Mouse (Mus musculus): ENCODE measurements around the gene Selenow. TPM values are rescaled to one million over a fixed set of nuclear protein-coding genes. Genes with fewer than 3 reads are reported as not detected.
A peak's percentile ranks its signal among the peaks of the same experiment; 100 is the strongest.

The Selenow gene
- polyA plus RNA-seq, 1 experiment from 2014 or later: 1,414 TPM

- Histone ChIP-seq H3K4me1 (peaks cover 4% of the 10 kb centered on the region; the same call in 1 of the 2 replicates), H3K9ac (no peak overlapping the region), H3K36me3 (replicated peaks) (peaks cover 63% of the 10 kb centered on the region), H3K27me3 (replicated peaks) (no peaks in the 10 kb centered on the region), H3K9me3 (no peaks in the 10 kb centered on the region), H3K4me2 (no peak overlapping the region), H3K4me3 (no peak overlapping the region), H3K27ac (no peak overlapping the region)
- no peak for ATAC-seq (replicated peaks)
- WGBS: 90% methylated on average over 3 of the region's 3 CpGs
Measured at GRCm38 (mm10) chr7:15938621-15939020, 16.4 kb upstream of the Selenow start.

- Histone ChIP-seq H3K27me3 (replicated peaks) (no peaks in the 10 kb centered on the region), H3K4me2 (no peak overlapping the region), H3K9ac (no peak overlapping the region), H3K9me3 (no peaks in the 10 kb centered on the region), H3K36me3 (replicated peaks) (peaks cover 59% of the 10 kb centered on the region), H3K27ac (no peak overlapping the region), H3K4me3 (no peak overlapping the region), H3K4me1 (no peaks in the 10 kb centered on the region)
- ATAC-seq (replicated peaks): no peak
- 93% methylated on average over 5 of the region's 5 CpGs for WGBS
Measured at GRCm38 (mm10) chr7:15937491-15937890, 15.3 kb upstream of the Selenow start.

- Histone ChIP-seq H3K4me1 (no peaks in the 10 kb centered on the region), H3K36me3 (replicated peaks) (peaks cover 26% of the 10 kb centered on the region), H3K27me3 (replicated peaks) (no peaks in the 10 kb centered on the region), H3K9me3 (no peaks in the 10 kb centered on the region), H3K4me3 (no peak overlapping the region), H3K4me2 (no peak overlapping the region), H3K27ac (no peak overlapping the region), H3K9ac (no peak overlapping the region)
- WGBS: 66% methylated on average over 16 of the region's 16 CpGs
- no peak for ATAC-seq (replicated peaks)
Measured at GRCm38 (mm10) chr7:15933437-15934359, 11.5 kb upstream of the Selenow start.

- Histone ChIP-seq H3K4me1 (no peaks in the 10 kb centered on the region), H3K4me2 (no peak overlapping the region), H3K27me3 (replicated peaks) (no peaks in the 10 kb centered on the region), H3K27ac (no peak overlapping the region), H3K4me3 (no peak overlapping the region), H3K9ac (no peak overlapping the region), H3K36me3 (replicated peaks) (peaks cover 5% of the 10 kb centered on the region), H3K9me3 (no peaks in the 10 kb centered on the region)
- ATAC-seq (replicated peaks): no peak
- 86% methylated on average over 3 of the region's 3 CpGs for WGBS
Measured at GRCm38 (mm10) chr7:15931635-15932034, 9.4 kb upstream of the Selenow start.

GRCm38 (mm10) chr7:15930543-15930942 lies 8.3 kb upstream of the Selenow start:
- Histone ChIP-seq H3K4me1 (no peaks in the 10 kb centered on the region), H3K4me3 (no peak overlapping the region), H3K36me3 (replicated peaks) (no peaks in the 10 kb centered on the region), H3K27me3 (replicated peaks) (no peaks in the 10 kb centered on the region), H3K27ac (no peak overlapping the region), H3K9ac (no peak overlapping the region), H3K9me3 (no peaks in the 10 kb centered on the region), H3K4me2 (no peak overlapping the region)
- WGBS: 68% methylated on average over 2 of the region's 2 CpGs
- ATAC-seq (replicated peaks): no peak

- H3K27me3 ChIP-seq (replicated peaks): no peaks in the 10 kb centered on the region
- H3K27ac ChIP-seq: no peak overlapping the region
- no peaks in the 10 kb centered on the region for H3K9me3 ChIP-seq
- no peak overlapping the region for H3K4me2 ChIP-seq
- ATAC-seq (replicated peaks): no peak
- H3K36me3 ChIP-seq (replicated peaks): no peaks in the 10 kb centered on the region
- no peak overlapping the region for H3K9ac ChIP-seq
- no peak overlapping the region for H3K4me3 ChIP-seq
- 41% methylated on average over 4 of the region's 4 CpGs for WGBS
- H3K4me1 ChIP-seq: no peaks in the 10 kb centered on the region
Measured at GRCm38 (mm10) chr7:15929910-15930309, 7.7 kb upstream of the Selenow start.

- Histone ChIP-seq H3K4me1 (peaks cover 26% of the 10 kb centered on the region), H3K27me3 (replicated peaks) (no peaks in the 10 kb centered on the region), H3K4me2 (peak overlapping the region; percentile 85), H3K4me3 (peak overlapping the region; percentile 76), H3K36me3 (replicated peaks) (peaks cover 22% of the 10 kb centered on the region; the same call in 1 of the 2 replicates), H3K9ac (peak overlapping the region; percentile 77), H3K27ac (peak overlapping the region; percentile 92), H3K9me3 (no peaks in the 10 kb centered on the region)
- under 1% methylated on average over 10 of the region's 10 CpGs for WGBS
- ATAC-seq (replicated peaks): peak; percentile 59
Measured at GRCm38 (mm10) chr7:15921796-15922195, 406 bp downstream of the Selenow start.

- H3K4me2 ChIP-seq: peak overlapping the region; percentile 85
- H3K9ac ChIP-seq: peak overlapping the region; percentile 77
- ATAC-seq (replicated peaks): no peak
- WGBS: 85% methylated on average over 6 of the region's 6 CpGs
- H3K4me1 ChIP-seq: peaks cover 26% of the 10 kb centered on the region
- no peaks in the 10 kb centered on the region for H3K27me3 ChIP-seq (replicated peaks)
- peak overlapping the region; percentile 76 for H3K4me3 ChIP-seq
- peak overlapping the region; percentile 5; the same call in 1 of the 2 replicates for H3K27ac ChIP-seq
- peaks cover 22% of the 10 kb centered on the region; the same call in 1 of the 2 replicates for H3K36me3 ChIP-seq (replicated peaks)
- H3K9me3 ChIP-seq: no peaks in the 10 kb centered on the region
Measured at GRCm38 (mm10) chr7:15920645-15921190, 1.5 kb downstream of the Selenow start.

GRCm38 (mm10) chr7:15919947-15920346 lies 2.3 kb downstream of the Selenow start:
- Histone ChIP-seq H3K4me1 (peaks cover 26% of the 10 kb centered on the region), H3K27ac (no peak overlapping the region), H3K9ac (0 out of 2 replicates have a peak overlapping the region, but pooled peaks have one; percentile 77), H3K4me3 (peak overlapping the region; percentile 76), H3K9me3 (no peaks in the 10 kb centered on the region), H3K27me3 (replicated peaks) (no peaks in the 10 kb centered on the region), H3K4me2 (peak overlapping the region; percentile 85), H3K36me3 (replicated peaks) (peaks cover 22% of the 10 kb centered on the region; the same call in 1 of the 2 replicates)
- WGBS: 92% methylated on average over 9 of the region's 9 CpGs
- no peak for ATAC-seq (replicated peaks)

GRCm38 (mm10) chr7:15918371-15918770 lies 3.8 kb downstream of the Selenow start:
- Histone ChIP-seq H3K27me3 (replicated peaks) (no peaks in the 10 kb centered on the region), H3K9me3 (no peaks in the 10 kb centered on the region), H3K36me3 (replicated peaks) (peaks cover 22% of the 10 kb centered on the region; the same call in 1 of the 2 replicates), H3K4me2 (no peak overlapping the region), H3K4me1 (peaks cover 26% of the 10 kb centered on the region), H3K4me3 (no peak overlapping the region), H3K27ac (no peak overlapping the region), H3K9ac (no peak overlapping the region)
- no peak for ATAC-seq (replicated peaks)

GRCm38 (mm10) chr7:15916996-15917395 lies 5.2 kb downstream of the Selenow start:
- Histone ChIP-seq H3K27me3 (replicated peaks) (no peaks in the 10 kb centered on the region), H3K27ac (no peak overlapping the region), H3K9me3 (no peaks in the 10 kb centered on the region), H3K4me1 (peaks cover 19% of the 10 kb centered on the region), H3K9ac (no peak overlapping the region), H3K36me3 (replicated peaks) (peaks cover 22% of the 10 kb centered on the region; the same call in 1 of the 2 replicates), H3K4me2 (no peak overlapping the region), H3K4me3 (no peak overlapping the region)
- 83% methylated on average over 4 of the region's 4 CpGs for WGBS
- no peak for ATAC-seq (replicated peaks)

- peaks cover 22% of the 10 kb centered on the region; the same call in 1 of the 2 replicates for H3K36me3 ChIP-seq (replicated peaks)
- no peak for ATAC-seq (replicated peaks)
- peaks cover 16% of the 10 kb centered on the region for H3K4me1 ChIP-seq
- H3K27ac ChIP-seq: no peak overlapping the region
- no peak overlapping the region for H3K4me2 ChIP-seq
- no peak overlapping the region for H3K9ac ChIP-seq
- no peaks in the 10 kb centered on the region for H3K9me3 ChIP-seq
- WGBS: 92% methylated on average over 3 of the region's 3 CpGs
- H3K27me3 ChIP-seq (replicated peaks): no peaks in the 10 kb centered on the region
- no peak overlapping the region for H3K4me3 ChIP-seq
Measured at GRCm38 (mm10) chr7:15916134-15916723, 6.0 kb downstream of the Selenow start.

Data from midbrain, embryonic 15.5 days (tissue).